Mouse (Mus musculus): Measurements from ENCODE around the gene Fat1.

The Fat1 gene

DNA sequence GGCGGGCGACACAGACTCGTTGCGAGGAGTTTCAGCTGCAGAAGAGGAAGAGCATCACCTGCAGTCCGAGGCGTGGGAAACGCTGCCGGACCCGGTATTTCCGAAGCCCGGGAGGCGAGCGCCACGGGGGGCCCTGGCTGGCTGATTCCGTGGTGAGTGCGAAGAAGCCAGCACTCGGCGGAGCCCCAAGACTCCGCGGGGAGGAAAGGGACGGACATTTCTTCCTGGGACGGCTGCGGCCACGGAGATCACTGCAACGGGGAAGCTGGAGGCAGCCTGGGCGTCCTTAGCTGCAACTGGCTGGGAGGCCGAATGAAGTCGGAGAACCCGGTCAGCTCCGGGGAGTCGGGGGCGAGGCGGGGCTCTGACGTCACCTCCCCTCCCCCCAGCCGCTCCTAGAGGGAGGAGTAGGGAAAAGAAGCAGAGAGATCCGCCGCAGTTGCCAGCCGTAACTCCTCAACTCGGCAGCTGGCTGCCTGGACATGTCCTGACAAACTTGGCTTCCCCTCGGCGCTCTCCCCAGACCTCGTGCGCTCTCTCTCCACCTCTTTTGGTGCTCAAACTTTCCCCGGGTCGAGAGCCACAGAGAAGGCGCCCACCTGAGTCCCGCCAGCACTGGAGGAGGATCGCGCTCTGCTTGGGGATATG lies at the start of gene Fat1:
Gene Fat1 (plus strand): TSS at position 598 of the 648 bp plus-strand sequence.
- in situ Hi-C loops (cut with MboI, MseI) = no loop called here

DNA sequence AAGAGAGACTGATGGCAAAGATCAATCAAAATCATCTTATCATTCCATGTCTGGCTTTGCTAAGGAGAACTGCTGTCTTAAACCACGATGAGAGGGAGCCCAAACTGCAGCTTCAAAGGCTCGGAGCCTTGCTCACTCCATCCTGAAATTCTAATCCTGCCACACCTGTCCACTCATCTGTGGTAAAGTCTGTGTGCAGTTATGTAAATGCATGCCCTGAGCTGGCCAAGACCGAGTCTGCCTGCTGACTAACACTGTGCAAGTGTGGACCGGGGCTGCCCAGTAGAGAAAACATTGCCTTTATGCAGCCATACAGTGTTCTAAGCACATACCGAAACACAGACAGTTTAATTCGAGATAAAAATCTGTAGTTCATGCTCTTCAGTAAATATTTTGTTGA lies 40.6 kb upstream of the Fat1 start:
- in situ Hi-C loops (cut with MboI, MseI) = no loop called here

DNA sequence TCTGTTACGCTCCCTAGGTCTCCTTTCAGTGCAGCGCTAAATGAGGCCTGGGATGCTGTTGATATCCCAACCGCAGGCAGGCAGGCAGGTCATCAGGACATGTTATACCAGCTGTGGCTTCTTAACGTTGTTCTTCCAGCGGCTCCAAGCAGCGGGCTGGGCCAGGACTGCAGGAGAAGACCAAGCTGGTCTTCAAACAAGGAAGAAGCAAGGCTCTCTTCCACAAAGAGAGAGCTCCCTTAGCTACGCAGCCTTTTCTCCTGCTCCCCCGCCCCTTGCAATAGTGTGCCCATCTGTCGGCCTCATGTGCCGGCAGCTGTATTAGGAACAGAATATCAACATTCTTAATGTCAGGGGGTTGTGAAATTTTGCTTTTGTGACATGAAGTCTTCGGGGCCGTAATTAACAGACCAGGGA lies 35.7 kb upstream of the Fat1 start:
- in situ Hi-C loops (cut with MboI, MseI) = no loop called here

DNA sequence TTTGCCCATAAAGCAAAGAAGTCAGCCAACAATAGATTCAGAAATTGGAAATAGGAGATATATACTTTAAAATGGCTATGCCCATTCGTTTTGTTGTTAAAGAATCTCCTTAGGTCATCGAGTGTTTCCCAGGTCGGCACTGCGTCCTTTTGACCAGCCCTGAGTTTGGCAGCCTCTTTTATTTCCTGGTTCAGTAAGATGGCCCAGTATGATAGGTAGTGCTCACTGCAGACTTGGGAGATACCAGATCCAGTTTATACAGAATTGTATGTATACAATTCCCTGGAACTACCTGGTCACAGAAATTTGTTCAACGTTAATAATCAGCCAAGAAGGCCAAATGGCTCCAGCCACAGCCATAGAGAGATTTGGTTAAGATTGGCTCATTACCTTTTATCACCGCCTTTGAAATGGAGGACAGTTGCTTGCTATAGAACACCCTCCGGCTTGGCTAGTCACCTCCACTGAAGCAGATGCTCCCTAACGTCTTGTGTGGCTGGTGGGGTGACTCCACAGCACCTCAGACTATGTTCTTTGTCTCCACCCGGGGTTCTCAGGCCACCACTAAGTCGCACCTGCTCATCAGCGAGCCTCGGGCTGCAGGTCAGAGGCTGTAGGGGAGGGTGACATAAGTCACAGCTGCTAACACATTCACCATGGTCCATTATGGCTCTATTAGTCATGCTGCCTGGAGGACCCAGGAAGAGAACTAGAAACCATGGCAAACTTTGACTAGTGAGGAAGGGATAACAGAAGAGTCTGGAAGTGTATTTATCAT lies 23.9 kb upstream of the Fat1 start:
- in situ Hi-C loops (cut with MboI, MseI) = no loop called here

DNA sequence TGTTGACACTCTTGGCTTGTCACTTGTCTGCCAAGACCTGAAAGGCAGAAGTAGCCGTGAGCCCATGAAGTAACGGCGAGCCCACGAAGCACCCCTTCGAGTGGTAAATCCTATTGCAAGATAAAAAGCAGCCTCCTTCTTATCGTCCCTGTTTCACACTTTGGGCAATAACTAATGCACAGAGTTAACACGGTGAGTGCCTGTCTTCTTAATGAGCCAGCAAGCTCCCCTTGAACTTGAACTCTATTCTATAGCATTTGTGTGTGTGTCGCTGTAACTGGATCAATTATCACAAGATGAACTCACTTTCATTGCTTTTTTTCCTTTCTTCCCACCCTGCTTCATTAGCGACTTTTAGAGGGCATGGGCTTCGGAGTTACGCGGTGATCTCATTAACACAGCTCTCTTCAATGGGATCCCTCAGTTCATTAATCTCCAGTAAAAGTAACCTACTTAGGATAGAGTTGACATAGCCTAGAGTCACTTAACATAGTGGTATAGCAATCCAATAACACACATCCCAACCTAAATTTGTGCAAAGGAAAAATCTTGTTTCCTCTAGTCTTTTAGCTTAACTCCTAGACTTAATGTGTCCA lies 15.7 kb upstream of the Fat1 start:
- in situ Hi-C loops (cut with MboI, MseI) = no loop called here

DNA sequence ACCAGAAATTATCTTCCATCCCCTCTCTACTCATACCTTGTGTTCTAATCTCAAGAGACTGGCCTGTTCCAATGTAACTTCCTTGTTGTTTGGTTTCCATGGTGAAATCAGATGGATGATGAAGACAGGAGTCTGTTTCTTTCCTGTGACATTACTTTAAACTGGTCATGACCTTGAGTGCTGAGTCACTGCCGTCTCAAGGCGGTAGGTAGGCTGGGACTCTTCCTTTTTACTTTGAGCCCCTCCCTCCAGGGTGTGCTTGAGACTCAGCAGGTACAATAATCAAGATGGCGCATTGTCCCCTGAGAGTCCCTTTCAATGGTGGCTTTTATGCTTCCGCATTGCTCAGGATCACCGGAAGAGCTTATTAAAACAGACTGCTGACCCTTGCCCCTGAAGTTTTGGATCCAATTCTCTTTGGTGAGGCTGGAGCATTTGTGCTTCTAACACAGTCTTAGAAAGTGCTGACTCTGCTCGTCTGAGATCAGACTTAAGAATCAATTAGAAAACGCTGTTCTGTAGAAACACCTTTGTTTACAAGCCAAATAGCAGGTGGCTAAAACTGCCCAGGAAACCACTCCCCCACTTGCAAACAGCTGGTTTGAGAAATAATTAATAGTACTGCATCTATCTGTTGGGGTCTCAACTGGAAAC lies 14.7 kb upstream of the Fat1 start:
- in situ Hi-C loops (cut with MboI, MseI) = no loop called here

DNA sequence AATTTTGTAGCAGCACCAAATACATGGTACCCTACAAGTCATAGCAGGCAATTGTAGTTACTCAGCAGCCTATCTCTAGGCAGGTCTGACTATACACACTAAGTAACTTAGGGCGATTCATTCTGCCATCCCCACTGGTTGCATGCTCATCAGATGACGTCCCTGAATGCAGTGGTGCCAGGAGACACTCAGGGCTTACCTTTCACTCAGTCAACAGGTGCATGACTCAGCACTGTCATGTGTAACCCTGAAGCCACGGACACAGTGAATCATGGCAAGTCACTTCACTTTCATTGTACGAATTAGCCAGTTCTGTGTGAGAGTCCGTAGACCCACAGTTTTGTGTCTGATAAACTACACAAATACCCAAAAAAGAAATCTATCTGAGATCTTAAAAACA lies 10.3 kb upstream of the Fat1 start:
- in situ Hi-C loops (cut with MboI, MseI) = no loop called here

DNA sequence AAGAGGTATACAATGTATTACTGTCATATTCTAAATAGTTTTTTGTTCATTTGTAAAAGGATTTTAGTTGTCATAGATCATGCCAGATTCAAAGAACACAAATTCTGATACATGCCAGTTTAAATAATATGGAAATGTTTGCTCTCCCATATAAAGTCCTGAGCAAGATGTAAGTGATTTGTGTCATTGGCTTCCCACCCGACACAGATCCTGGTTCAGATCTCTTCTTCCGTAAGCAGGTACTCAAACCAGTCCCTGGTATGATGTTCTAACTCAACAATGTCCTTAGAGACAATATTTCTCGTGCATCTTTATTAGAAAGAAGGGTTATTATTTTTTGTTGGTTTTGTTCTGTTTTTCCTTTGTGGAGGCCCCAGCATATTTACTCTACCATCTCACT lies 5.2 kb upstream of the Fat1 start:
- in situ Hi-C loops (cut with MboI, MseI) = no loop called here

DNA sequence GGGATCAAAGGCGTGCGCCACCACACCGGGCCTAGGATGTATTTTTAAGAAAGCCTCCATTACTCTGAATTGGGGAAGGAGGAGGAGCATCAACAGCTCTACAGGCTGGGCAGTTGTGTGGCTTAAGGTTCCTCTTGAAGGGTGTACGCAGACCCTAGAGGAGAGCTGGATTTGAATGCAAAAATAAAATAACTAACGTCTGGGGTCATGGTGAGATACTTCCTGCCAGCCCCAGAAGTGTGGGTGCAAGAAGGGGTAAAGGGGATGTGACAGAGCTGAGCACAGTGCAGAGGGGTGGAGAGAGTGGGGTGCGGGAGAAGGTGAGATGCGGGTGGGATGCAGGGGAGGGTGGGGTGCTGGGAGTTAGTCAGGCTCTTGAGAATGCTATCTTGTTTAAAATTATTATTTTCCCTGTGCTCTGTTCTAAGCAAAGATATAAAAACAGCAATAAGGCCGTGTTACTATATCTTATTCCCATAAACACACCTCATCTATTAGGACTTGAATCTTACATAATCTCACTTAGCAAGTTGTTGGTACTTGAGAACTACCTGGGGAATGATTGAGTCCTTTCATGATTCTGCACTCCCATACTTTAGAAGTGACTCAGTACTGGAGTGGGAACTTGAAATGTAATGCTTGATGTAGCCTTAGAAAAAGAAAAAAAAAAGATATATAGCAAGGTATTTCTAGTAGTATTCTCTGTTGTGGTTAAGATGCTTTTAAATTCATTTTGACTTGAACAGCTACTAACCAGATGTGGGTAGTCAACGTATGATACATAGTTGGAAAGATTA lies 2.5 kb upstream of the Fat1 start:
- in situ Hi-C loops (cut with MboI, MseI) = no loop called here

DNA sequence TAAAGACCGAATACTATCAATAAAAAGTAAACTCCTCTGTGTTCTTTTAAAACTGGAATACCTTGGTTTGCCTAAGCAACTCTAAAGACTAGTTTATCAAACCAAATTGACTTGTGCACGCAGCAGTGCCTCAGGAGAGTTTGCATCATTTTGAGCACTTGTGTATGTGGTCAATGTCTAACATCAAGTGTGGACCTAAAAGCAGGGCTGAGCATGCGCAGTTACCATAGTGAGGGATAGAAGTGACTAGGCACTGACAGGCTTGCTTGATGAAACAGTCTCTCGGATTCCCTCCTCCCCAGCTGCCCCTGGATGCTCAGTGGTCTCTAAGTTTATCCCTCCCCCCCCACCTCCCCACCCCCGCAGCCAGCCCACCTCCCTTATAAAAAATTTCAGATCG lies 1.8 kb upstream of the Fat1 start:
- in situ Hi-C loops (cut with MboI, MseI) = no loop called here

DNA sequence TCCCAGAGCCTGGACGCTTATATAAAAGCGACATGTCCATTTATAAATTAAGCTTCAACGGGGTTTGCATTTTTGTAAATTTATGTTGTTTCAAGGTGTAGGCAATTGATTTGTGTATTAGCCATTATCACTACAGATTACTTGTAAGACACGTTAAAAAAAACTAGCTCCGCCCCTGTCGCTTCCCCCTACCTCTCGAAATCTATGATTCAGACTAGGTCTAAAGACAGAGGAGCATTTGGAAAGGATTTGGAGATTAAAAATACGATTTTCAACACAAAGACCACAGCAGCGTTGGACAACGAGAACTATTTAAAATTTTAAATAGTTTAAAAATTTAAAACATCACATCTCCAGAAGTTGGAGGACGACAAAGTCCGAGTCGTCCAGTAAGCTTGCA lies 831 bp upstream of the Fat1 start:
- in situ Hi-C loops (cut with MboI, MseI) = no loop called here

DNA sequence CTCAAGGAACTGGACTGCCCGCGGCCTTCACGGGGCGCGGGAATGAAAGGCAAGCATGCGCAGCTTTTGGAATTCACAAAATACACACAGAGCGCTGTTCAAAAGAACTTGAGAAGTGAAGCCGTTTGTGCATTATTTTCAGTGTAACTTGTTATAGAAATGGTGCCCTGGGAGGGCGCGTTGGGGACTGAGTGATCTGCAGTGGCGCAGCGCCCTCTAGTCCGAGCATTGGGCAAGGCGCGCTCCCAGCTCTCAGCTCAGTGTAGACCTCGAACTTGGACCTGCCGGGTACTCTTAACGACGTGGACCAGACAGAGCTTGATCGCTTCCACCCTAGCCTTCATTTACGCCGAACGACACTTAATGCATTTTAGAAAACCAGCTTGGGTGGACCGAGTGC lies 494 bp downstream of the Fat1 start:
- in situ Hi-C loops (cut with MboI, MseI) = no loop called here

DNA sequence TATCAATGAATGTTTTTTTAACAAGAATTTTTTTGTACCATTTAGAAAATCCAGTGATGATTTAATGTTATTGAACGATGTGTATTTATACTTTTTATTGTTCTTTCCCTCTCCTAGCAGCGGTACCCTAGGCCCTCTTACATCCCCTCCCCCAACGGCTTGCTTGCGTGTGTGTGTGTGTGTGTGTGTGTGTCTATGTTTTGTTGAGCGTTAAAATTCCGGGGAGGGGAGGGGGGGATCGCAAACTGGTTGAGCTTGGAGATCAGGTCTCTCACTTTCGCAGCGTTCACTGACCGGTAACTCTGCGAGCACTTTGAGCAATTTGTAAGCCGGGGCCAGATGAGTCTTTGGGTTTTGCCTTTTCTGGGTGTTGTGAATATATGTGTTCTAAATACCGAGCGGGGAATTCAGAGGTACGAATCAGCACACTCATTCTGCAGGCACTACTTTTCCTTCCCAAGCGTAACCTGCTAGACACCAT lies 1.3 kb downstream of the Fat1 start:
- in situ Hi-C loops (cut with MboI, MseI) = no loop called here

DNA sequence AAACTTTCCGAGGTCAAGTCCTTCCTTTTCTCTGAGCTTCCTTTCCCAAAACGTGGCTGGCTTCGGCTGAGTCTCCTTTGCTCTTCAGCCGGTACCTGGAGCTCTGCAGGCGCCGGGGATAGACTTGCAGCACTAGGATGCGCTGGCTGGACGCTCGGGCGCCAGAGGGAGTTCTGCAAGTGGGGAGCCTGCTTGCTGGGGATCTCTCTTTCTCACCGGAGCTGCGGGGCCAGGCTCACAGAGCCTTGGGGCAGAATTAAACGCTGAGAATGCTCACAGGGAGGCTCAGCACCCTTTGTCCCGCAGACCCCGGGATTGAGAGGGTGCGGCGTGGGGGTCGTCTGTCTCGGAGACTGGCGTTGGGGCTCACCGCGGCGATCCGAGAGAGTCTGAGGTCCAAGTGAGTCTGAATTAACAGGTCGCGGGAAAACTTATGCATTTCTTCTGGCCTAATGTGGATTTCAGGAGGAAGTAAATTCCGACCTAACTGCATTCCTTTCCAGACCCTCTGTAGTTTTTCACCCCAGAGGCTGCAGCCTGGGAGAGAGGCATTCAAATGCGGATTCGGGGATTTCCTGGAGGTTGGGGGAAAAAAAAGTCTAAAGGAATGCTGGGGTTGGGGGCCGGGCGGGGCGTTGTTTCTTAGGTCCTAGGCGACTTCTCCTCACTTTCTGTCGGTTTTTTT lies 2.0 kb downstream of the Fat1 start:
- in situ Hi-C loops (cut with MboI, MseI) = no loop called here

DNA sequence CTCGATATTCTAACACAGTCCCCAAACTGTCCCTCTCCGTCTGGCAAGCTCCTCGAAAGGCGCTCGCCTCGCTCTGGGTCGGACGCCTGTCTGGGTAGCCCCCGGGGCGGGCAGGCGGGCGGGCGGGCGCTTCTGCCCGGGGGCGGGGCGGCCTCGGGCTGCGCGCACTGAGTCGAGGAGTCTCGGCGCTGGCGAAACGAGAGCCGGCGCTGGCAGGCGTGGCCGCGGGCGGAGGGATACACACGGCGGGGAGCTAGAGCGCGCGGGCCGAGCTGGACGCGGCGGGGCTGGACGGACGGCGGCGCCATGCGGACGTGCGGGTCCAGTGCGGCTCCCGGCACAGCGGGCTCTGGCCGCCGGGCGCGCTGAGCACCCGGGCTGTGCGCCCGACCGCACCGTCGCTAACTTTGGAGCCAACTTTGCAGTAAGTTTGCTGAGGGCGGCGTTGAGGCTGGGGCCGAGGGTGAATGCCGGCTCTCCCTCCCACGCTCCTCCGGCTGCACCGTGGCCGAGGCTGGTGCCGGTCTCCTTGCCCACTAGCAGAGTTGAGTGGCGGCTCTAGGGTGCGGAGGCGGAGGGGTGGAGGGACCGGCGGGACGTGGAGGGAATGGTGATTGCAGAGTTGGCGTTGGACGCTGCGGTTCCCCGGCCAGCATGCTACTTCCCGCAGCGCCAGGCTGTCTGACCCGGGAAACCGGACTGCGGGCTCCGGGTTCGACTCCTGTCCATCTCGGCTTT lies 2.8 kb downstream of the Fat1 start:
- in situ Hi-C loops (cut with MboI, MseI) = no loop called here

DNA sequence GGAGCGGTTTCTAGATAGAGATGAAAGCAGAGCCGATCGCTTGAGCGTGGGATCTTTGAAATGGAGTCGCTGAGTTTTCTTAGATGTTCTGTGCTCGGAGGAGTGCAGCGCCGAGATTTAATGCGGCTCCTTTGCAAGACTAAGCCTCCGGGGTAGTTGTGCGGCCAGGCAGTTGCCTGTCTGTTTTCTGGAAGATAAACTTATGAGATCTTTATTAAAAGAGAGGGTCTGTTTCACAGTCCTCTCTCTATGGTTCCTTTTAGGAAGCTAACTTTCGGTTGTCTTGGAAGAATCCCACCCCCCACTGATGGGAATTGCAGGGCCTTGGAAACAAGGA lies 3.4 kb downstream of the Fat1 start:
- in situ Hi-C loops (cut with MboI, MseI) = no loop called here

DNA sequence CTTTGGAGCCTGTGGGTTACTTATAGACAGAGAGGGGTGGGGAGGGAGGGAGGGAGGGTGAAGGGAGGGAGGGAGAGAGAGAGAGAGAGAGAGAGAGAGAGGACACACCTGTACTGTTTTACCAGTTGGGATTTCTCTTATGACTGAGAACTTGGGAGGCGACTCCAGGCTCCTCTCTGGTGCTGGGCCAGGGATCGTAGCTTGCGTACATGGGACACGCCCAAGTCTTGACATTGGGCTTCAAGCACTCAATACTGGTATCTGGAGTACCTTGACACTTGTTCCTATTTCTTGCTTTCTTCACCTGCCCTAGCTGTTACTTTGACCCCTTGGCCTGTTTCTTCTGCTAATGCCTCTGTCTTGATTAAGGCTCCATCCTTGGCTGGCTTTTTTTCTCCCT lies 10.3 kb downstream of the Fat1 start:
- in situ Hi-C loops (cut with MboI, MseI) = no loop called here

DNA sequence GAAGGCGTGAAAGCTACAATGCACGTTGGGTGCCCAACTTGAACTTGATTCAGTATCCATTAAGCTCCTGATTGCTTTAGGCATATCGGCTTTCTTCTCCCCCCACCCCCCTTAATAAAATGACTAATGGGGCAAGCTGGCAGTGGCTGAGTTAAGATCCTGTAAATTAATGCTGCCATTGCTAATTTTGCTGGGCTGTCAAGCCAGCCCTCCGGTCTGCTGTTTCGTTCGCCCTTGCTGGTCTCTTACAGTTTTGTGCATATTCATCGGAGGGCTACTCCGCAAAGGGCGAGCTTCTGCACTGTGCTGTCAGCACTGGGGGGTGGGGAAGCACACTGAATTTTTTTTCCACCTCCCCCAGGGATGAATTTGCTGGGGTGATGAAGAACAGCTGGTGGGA lies 13.3 kb downstream of the Fat1 start:
- in situ Hi-C loops (cut with MboI, MseI) = no loop called here

DNA sequence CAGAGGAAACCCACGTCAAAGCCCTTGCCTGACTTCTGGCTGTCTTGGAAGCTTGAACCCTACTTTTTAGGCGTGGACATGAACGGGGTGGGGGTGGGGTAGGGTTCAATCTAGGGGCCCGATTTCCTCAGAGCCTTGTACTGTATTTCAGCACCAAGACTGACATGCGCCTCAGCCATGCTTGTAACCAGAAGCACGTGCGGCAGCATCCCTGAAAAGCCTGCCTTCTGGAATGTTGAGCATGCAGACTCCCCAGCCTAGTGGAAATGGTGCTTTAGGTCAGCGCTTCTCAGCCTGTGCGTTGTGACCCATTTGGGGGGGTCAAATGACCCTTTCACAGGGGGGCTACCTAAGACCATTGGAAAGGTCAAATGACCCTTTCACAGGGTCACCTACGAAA lies 25.2 kb downstream of the Fat1 start:
- in situ Hi-C loops (cut with MboI, MseI) = no loop called here

DNA sequence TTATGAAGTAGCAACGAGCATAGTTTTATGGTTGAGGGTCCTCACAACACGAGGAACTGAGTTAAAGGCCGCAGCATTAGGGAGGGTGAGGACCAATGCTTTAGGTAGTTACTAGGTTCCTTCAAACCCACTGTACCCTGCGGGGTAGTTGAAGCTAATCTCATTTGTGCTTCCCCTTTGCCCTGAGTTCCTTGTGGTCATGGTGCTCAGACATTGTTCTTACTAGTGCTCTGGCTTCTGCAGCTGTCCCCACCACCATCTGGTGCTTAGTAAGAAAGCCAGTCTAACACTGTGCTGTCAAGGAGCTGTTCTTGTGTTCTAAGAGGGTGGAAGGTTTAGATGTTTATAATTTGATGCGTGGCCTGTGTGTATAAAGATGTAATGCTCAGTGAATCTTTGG lies 25.7 kb downstream of the Fat1 start:
- in situ Hi-C loops (cut with MboI, MseI) = no loop called here

DNA sequence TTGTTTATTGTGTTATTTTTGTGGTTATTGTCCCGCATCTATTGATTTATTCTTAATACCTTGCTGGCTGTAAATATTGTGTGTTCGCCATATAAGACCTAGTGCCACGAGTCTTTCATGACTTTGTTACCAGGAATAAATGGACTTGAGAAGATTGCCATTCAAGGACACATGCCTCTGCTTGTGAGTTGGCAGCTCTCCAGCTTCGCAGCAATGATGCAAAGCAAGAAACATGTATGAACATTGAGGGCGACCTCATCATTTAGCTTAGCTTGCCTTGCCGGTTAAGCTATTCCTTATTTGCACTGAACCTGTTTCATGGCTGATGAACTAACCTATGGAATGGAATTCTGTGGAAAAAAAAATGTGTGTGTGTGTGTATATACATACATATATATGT lies 26.2 kb downstream of the Fat1 start:
- in situ Hi-C loops (cut with MboI, MseI) = no loop called here

All from T-helper 1 cell (primary cell).